Mouse (Mus musculus) cerebellum, postnatal 25 days (tissue): ENCODE results near the gene Epp13.
"Not testable (repeated sequence)": the region's sequence is repeated elsewhere in the genome, so short reads cannot be mapped to it uniquely, and the experiment has no call there.

Experiments
- DNase-seq, 2 experiments: peaks; one replicate each; pipeline ENCODE4 v3.0.0; 2021; ENCODE audit warnings: mixed read lengths in 2 of 2

Epp13 gene

DNA sequence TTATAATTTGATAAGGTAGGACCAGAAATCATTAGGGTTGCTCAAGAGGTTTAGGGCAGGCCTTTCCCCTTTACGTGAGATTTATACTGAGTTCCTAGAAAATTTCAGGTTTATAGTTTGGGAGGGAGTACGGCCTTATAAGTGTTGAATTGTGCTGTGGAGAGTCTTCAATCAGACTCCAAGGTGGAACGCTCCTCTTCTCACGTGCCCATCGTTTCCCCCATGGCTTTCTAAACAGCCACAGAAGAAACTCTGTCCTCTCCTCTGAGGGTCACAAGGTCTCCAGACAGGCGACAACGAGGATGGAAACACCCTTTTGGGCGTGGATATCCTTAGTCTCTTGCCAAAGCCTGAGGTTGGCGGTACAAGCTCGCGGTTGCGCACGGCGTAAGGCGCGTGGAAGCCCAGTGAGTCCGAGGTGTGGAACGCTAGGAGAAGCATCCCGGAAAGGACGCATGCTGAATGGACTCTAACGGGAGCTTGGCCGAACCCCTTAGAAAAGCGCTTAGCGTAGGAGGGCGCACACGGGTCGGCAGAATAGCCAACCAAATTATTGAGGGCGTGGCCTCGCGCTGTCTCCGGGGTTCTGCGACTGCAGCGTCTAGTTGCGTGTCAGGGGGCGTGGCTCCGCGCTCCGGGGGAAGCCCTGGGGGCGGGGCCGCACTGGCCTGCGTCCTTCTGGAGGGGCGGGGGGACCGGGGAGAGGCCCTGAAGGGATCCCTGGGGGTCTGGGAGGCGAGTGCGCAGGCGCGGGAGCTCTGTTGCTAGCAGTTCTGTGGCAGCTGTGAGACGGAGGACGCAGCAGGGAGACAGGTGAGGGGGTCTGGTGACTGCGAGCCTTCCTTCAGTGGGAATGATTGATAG lies 33.6 kb downstream of the Epp13 start, which contains the start of gene Zfp667:
Gene Zfp667 (plus strand): TSS at position 738 of the 864 bp plus-strand sequence.
- peak; percentile 96 to 99 for DNase-seq

DNA sequence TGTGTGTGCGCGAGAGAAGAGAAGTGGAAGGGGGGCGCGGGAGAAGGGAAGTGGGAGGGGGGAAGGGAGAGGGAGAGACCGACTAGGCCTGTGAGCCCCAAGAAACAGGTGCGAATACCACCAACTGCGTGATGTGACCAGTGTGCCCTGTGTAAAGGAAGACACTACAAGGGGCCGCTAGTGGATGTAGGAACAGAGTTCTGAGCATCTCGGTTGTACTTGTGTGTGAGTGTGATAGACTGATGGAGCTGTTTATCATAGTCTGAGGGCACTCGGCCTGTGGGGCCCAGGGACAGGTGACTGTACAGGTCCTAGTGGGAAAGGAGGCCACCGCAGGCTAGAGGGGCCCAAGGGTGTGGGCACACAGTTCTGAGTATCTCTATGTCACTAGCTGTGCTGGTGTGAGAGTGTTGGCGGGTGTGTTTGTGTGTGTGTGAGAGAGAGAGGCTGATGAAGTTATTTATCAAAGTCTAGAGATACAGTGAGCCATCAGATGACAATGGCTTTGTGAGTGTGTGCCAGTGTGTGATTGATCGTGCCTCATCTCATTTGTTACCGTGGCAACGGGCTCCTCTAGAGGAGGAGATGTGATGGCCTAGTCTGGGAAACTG lies 34.5 kb downstream of the Epp13 start:
- DNase-seq: peak; percentile 29 to 36

DNA sequence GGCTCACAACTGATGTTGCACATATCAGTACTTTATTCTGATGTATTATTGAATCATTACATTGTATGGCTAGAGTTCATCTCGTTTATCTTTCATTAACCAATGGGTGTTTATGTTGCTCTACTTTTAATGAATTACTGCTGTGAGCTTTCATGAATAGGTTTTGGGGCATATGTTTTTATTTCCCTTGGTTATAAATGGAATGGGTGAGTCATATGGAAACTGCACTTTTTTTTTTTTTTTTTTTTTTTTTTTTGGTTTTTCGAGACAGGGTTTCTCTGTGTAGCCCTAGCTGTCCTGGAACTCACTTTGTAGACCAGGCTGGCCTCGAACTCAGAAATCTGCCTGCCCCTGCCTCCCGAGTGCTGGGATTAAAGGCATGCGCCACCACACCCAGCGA lies 38.6 kb downstream of the Epp13 start:
- DNase-seq: not testable (repeated sequence)

GRCm38 (mm10) chr7:6300796-6301195 lies 48.3 kb downstream of the Epp13 start:
- not testable (repeated sequence) for DNase-seq

DNA sequence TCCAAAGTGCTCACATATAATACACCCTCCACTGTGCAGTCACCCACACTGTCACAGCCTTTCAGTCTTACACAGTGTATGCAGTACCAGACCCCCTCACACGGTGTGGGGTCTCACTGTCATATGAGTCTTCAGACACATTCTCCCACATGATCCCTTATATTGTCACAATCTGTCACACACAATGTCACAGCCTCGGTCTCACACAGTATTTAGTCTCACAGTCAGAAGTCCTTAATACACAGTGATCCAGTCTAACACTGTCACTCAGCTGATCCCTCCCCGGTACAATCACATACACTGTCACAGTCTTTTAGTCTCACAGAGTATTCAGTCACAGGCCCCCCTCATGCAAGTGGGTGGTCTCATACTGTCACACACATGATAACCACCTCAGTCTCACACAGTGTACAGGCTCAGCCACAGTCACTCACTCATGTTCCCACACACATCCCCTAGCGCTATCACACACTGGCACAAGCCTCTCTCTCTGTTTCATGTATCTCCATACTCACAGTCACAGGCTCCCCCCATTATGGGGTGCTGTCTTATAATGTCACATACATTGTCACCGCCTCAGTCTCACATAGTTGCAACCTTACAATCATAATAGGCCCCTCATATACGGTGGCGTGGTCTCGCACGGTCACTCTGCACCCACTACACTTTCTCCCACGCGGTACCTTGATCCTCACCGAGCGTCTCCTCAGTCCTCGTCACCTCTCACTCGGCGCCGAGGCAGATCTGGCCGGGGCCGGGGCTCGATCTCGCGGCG lies 78.1 kb downstream of the Epp13 start:
- DNase-seq: peak in 1 of 2 experiments; percentile 8

DNA sequence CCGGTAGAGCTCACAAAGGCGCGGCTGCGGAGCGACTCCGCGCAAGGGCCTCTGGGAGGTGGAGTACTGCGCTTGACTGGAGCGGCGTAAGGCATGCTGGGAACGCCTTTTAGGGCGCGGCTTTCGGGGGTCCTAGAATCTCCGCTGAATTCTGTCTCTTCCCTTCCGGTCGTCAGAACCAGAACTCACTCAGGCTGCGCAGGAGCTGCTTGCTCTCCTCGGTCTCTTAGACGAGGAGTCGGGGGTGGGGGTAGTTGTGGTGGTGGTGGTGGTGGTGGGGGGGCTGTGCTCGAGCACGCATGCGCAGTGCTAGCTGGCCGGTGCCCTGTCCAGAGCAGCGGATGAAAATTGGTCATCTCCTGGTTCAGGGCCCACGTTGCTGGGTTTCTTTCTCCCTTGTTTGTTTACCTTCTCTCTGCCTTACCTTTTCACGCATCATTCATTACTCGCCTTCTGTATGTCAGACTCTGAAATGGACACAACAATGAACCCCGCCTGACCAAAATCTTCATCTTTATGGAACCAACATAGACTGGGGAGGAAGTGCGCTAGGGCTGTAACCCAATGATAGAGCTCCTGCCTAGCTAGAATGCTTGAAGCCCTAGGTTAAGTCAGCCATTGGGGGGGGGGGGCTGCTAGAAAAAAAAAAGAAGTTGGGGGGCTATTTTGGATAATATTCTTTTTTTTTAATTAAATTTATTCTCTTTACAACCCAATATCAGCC lies 78.9 kb downstream of the Epp13 start, which contains the start of gene Zfp583:
Gene Zfp583 (minus strand): TSS at position 53 of the 724 bp plus-strand sequence.
- peak; percentile 92 to 93 for DNase-seq
